Mouse (Mus musculus) liver, postnatal 0 days (tissue): ENCODE data around the gene Olfr95.

Source experiments
- CTCF ChIP-seq: sonication (generic); IDR thresholded peaks from 2 replicates; pipeline ENCODE4 v1.5.1; 2016; ENCODE audit warnings: antibody characterized with exemption, low read depth
- EP300 ChIP-seq: IDR thresholded peaks from 2 replicates; pipeline ENCODE4 v1.6.1; 2016; ENCODE audit warnings: antibody characterized with exemption, low read depth, mild to moderate bottlenecking

- TF ChIP-seq CTCF, result peak; percentile 51
- no peak for TF ChIP-seq EP300
Observed at GRCm38 (mm10) chr17:37221879-37222278, 9.0 kb upstream of the Olfr95 start.
